Mouse (Mus musculus) MEL (cell line): ENCODE results near the gene Cldn13. TPM values are rescaled to one million over a fixed set of nuclear protein-coding genes. Genes with fewer than 3 reads are reported as not detected.

ENCODE experiments used
- DNase-seq: peaks from one replicate; pipeline ENCODE4 v3.0.0; 2011; ENCODE audit warnings: low read depth, low spot score
- H3K27ac ChIP-seq: 2 replicates; pipeline ENCODE4 v1.5.1; 2012; ENCODE audit warnings: low read depth, mild to moderate bottlenecking, control low read depth, low read length, moderate library complexity; ENCODE audit not compliant: control insufficient read depth
- H3K27me3 ChIP-seq, 2 experiments: fragments of 150-350 bp in 1 of 2; sonication (generic) in 1 of 2; 2 replicates each; pipeline ENCODE4 v1.6.1; 2012; ENCODE audit warnings: low read length in 2 of 2, mild to moderate bottlenecking in 2 of 2, improper control_type of control experiment in 1 of 2, moderate library complexity in 1 of 2; ENCODE audit not compliant: insufficient read depth in 2 of 2, control insufficient read depth in 1 of 2
- H3K36me3 ChIP-seq, 2 experiments: 2 replicates each; pipeline ENCODE4 v1.6.1; 2012 to 2014; ENCODE audit warnings: low read length in 2 of 2, improper control_type of control experiment in 1 of 2, inconsistent platforms in 1 of 2, mild to moderate bottlenecking in 1 of 2; ENCODE audit not compliant: insufficient read depth in 2 of 2, control insufficient read depth in 1 of 2
- H3K4me1 ChIP-seq, 2 experiments: fragments of 150-350 bp in 1 of 2; sonication (generic) in 1 of 2; 2 replicates each; pipeline ENCODE4 v1.6.1; 2012; ENCODE audit warnings: low read length in 2 of 2, improper control_type of control experiment in 1 of 2, mild to moderate bottlenecking in 1 of 2; ENCODE audit not compliant: insufficient read depth in 2 of 2, control insufficient read depth in 1 of 2
- H3K4me3 ChIP-seq, 2 experiments: fragments of 150-350 bp in 1 of 2; sonication (generic) in 1 of 2; 2 replicates each; pipeline ENCODE4 v1.5.1; 2012; ENCODE audit warnings: low read depth in 2 of 2, low read length in 2 of 2, mild to moderate bottlenecking in 2 of 2, moderate library complexity in 2 of 2, control low read depth in 1 of 2, improper control_type of control experiment in 1 of 2; ENCODE audit not compliant: control insufficient read depth in 1 of 2, insufficient read depth in 1 of 2
- H3K79me2 ChIP-seq: 2 replicates; pipeline ENCODE4 v1.6.1; 2012; ENCODE audit warnings: mild to moderate bottlenecking, low read length, moderate library complexity; ENCODE audit not compliant: control insufficient read depth, poor library complexity, insufficient read depth
- H3K9ac ChIP-seq: 2 replicates; pipeline ENCODE4 v1.6.1; 2012; ENCODE audit warnings: low read depth, mild to moderate bottlenecking, control low read depth, low read length, moderate library complexity; ENCODE audit not compliant: control insufficient read depth, poor library complexity, severe bottlenecking
- H3K9me3 ChIP-seq: fragments of 150-350 bp; sonication (generic); replicated peaks from 2 replicates; pipeline ENCODE4 v1.6.1; 2012; ENCODE audit warnings: mild to moderate bottlenecking, low read length, improper control_type of control experiment, moderate library complexity; ENCODE audit not compliant: insufficient read depth
- BHLHE40 ChIP-seq: IDR thresholded peaks from 2 replicates; pipeline ENCODE4 v1.6.1; 2012; ENCODE audit warnings: low read depth, mild to moderate bottlenecking, inconsistent platforms, low read length, improper control_type of control experiment, borderline replicate concordance
- CHD1 ChIP-seq: IDR thresholded peaks from 2 replicates; pipeline ENCODE4 v1.6.1; 2012; ENCODE audit warnings: low read depth, mild to moderate bottlenecking, inconsistent platforms, low read length, improper control_type of control experiment
- CHD2 ChIP-seq: IDR thresholded peaks from 2 replicates; pipeline ENCODE4 v1.6.1; 2011; ENCODE audit warnings: low read length, improper control_type of control experiment
- CTCF ChIP-seq, 3 experiments: IDR thresholded peaks in 2 of 3; conservative IDR thresholded peaks in 1 of 3; 2 replicates each; pipeline ENCODE4 v1.5.1; 2011 to 2012; ENCODE audit warnings: low read length in 3 of 3, low read depth in 2 of 3, mild to moderate bottlenecking in 2 of 3, improper control_type of control experiment in 1 of 3, inconsistent platforms in 1 of 3, mixed read lengths in 1 of 3, moderate library complexity in 1 of 3; ENCODE audit not compliant: control insufficient read depth in 1 of 3, insufficient read depth in 1 of 3, poor library complexity in 1 of 3, severe bottlenecking in 1 of 3
- E2F4 ChIP-seq: IDR thresholded peaks from 2 replicates; pipeline ENCODE4 v1.6.1; 2011; ENCODE audit warnings: low read depth, low read length, improper control_type of control experiment, borderline replicate concordance
- ETS1 ChIP-seq: IDR thresholded peaks from 2 replicates; pipeline ENCODE4 v1.6.1; 2012; ENCODE audit warnings: low read depth, mild to moderate bottlenecking, inconsistent platforms, low read length, improper control_type of control experiment, moderate library complexity
- HCFC1 ChIP-seq: IDR thresholded peaks from 2 replicates; pipeline ENCODE4 v1.6.1; 2012; ENCODE audit warnings: low read depth, mild to moderate bottlenecking, inconsistent platforms, low read length, improper control_type of control experiment, moderate library complexity
- JUND ChIP-seq: IDR thresholded peaks from 2 replicates; pipeline ENCODE4 v1.6.1; 2011; ENCODE audit warnings: low read depth, mild to moderate bottlenecking, improper control_type of control experiment, low read length
- KAT2A ChIP-seq: conservative IDR thresholded peaks from 2 replicates; pipeline ENCODE4 v1.6.1; 2012; ENCODE audit warnings: low read depth, low read length, improper control_type of control experiment, inconsistent platforms
- MAFK ChIP-seq: IDR thresholded peaks from 2 replicates; pipeline ENCODE4 v1.6.1; 2011; ENCODE audit warnings: low read depth, mild to moderate bottlenecking, low read length, improper control_type of control experiment, borderline replicate concordance
- MEF2A ChIP-seq: IDR thresholded peaks from 2 replicates; pipeline ENCODE4 v1.6.1; 2014; ENCODE audit warnings: low read depth, mild to moderate bottlenecking, inconsistent platforms, low read length, improper control_type of control experiment; ENCODE audit not compliant: poor library complexity, insufficient replicate concordance, severe bottlenecking; ENCODE audit errors: extremely low read depth
- MXI1 ChIP-seq: IDR thresholded peaks from 2 replicates; pipeline ENCODE4 v1.6.1; 2011; ENCODE audit warnings: mild to moderate bottlenecking, low read depth, low read length, improper control_type of control experiment
- MYB ChIP-seq: IDR thresholded peaks from 2 replicates; pipeline ENCODE4 v1.6.1; 2011; ENCODE audit warnings: mild to moderate bottlenecking, low read depth, low read length, improper control_type of control experiment
- MYC ChIP-seq: IDR thresholded peaks from 2 replicates; pipeline ENCODE4 v1.6.1; 2011; ENCODE audit warnings: low read depth, mild to moderate bottlenecking, low read length, improper control_type of control experiment, moderate library complexity
- NELFE ChIP-seq: IDR thresholded peaks from 2 replicates; pipeline ENCODE4 v1.6.1; 2011; ENCODE audit warnings: low read depth, low read length, improper control_type of control experiment
- NRF1 ChIP-seq: IDR thresholded peaks from 2 replicates; pipeline ENCODE4 v1.6.1; 2014; ENCODE audit warnings: low read depth, mild to moderate bottlenecking, inconsistent platforms, low read length, improper control_type of control experiment, moderate library complexity; ENCODE audit not compliant: poor library complexity, insufficient read depth, severe bottlenecking
- POLR2A ChIP-seq, 2 experiments: IDR thresholded peaks; 2 replicates each; pipeline ENCODE4 v1.6.1; 2011 to 2012; ENCODE audit warnings: low read length in 2 of 2, mild to moderate bottlenecking in 2 of 2, control low read depth in 1 of 2, improper control_type of control experiment in 1 of 2, low read depth in 1 of 2, moderate library complexity in 1 of 2; ENCODE audit not compliant: control insufficient read depth in 1 of 2, insufficient read depth in 1 of 2, poor library complexity in 1 of 2
- POLR2AphosphoS2 ChIP-seq: IDR thresholded peaks from 2 replicates; pipeline ENCODE4 v1.6.1; 2011; ENCODE audit warnings: low read length, improper control_type of control experiment
- RCOR1 ChIP-seq: IDR thresholded peaks from 2 replicates; pipeline ENCODE4 v1.6.1; 2012; ENCODE audit warnings: low read depth, mild to moderate bottlenecking, inconsistent platforms, low read length, improper control_type of control experiment
- SIN3A ChIP-seq: IDR thresholded peaks from 2 replicates; pipeline ENCODE4 v1.6.1; 2012; ENCODE audit warnings: low read length, improper control_type of control experiment, inconsistent platforms
- TAL1 ChIP-seq: IDR thresholded peaks from 2 replicates; pipeline ENCODE4 v1.6.1; 2012; ENCODE audit warnings: mild to moderate bottlenecking, inconsistent platforms, low read length, moderate library complexity, mixed read lengths
- TBP ChIP-seq: IDR thresholded peaks from 2 replicates; pipeline ENCODE4 v1.8.0; 2011; ENCODE audit warnings: low read depth, low read length, improper control_type of control experiment
- TCF12 ChIP-seq: IDR thresholded peaks from 2 replicates; pipeline ENCODE4 v1.6.1; 2014; ENCODE audit warnings: low read depth, mild to moderate bottlenecking, inconsistent platforms, low read length, improper control_type of control experiment, moderate library complexity
- UBTF ChIP-seq: IDR thresholded peaks from 2 replicates; pipeline ENCODE4 v1.6.1; 2012; ENCODE audit warnings: low read depth, mild to moderate bottlenecking, inconsistent platforms, low read length, improper control_type of control experiment, moderate library complexity, borderline replicate concordance; ENCODE audit not compliant: insufficient read depth
- USF2 ChIP-seq, 2 experiments: IDR thresholded peaks; 2 replicates each; pipeline ENCODE4 v1.6.1; 2011 to 2012; ENCODE audit warnings: improper control_type of control experiment in 2 of 2, low read length in 2 of 2, borderline replicate concordance in 1 of 2, inconsistent platforms in 1 of 2, low read depth in 1 of 2, mild to moderate bottlenecking in 1 of 2; ENCODE audit not compliant: insufficient read depth in 1 of 2
- ZC3H11A ChIP-seq: IDR thresholded peaks from 2 replicates; pipeline ENCODE4 v1.6.1; 2012; ENCODE audit warnings: low read depth, mild to moderate bottlenecking, inconsistent platforms, low read length, improper control_type of control experiment
- ZKSCAN1 ChIP-seq: IDR thresholded peaks from 2 replicates; pipeline ENCODE4 v1.6.1; 2012; ENCODE audit warnings: low read depth, mild to moderate bottlenecking, inconsistent platforms, low read length, improper control_type of control experiment, moderate library complexity
- ZMIZ1 ChIP-seq: IDR thresholded peaks from 2 replicates; pipeline ENCODE4 v1.6.1; 2012; ENCODE audit warnings: low read depth, mild to moderate bottlenecking, inconsistent platforms, low read length, improper control_type of control experiment, moderate library complexity
- polyA plus RNA-seq, 2 experiments: library from polyadenylated mRNA; stranded (reverse) in 1 of 2; unstranded in 1 of 2; fragments of >175 nt in 1 of 2; fragments of >200 nt in 1 of 2; gene quantifications; 2 replicates each; pipeline versions ENCODE4 v1.2.1 to v1.2.4; 2012; ENCODE audit warnings: low replicate concordance in 2 of 2, low read depth in 1 of 2; ENCODE audit not compliant: insufficient read length in 2 of 2, insufficient read depth in 1 of 2, missing spikeins in 1 of 2
- total RNA-seq: library from RNA; depleted of rRNA; stranded (reverse); fragments of 300-350 nt; gene quantifications from 2 replicates; pipeline ENCODE4 v1.2.3, GENCODE M21; 2012

Gene Cldn13
- total and polyA plus RNA-seq, 3 experiments = 5.7 to 13.1 TPM; not detected in 1

DNA sequence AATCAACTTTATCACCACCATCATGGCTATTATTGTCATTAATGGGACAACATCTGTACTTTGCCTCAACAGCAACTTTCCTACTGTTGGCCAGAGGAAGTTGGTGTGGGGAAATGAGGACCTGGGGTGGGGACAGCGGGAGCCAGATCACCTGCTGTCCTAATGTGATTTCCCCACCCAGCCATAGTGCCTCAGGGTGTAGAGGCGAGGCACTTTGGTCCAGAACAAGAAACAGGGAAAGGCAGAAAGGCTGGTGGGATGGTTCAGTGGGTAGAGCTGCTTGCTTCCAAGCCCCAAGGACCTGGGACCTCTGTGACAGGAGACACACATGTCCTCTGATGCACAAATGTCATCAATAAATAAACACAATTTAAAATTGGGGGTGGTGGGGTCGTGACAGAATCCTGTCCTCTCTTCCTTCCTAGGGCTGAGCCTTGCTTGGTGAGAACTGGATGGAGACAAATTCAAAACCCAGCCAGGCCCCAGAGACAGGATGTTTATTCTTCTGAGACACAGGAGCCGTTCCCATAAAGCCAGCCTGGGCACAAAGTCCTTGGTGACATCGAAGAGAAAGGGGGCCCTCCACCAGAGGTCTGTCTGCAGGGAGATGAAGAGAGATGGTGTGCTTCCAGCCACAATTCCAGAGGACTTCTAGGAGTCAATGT lies 32.2 kb upstream of the Cldn13 start:
- Histone ChIP-seq H3K9me3 (no peaks in the 10 kb centered on the region), H3K79me2 (no peaks in the 10 kb centered on the region), H3K27me3 (peaks cover 0 to 6% of the 10 kb centered on the region in 2 experiments; a peak in 3 of 4 replicates), H3K4me1 (no peaks in the 10 kb centered on the region), H3K4me3 (no peak overlapping the region)
- TF ChIP-seq TCF12 (no peak), TAL1 (no peak), MEF2A (no peak), ZKSCAN1 (no peak), NELFE (no peak), BHLHE40 (no peak), E2F4 (no peak), POLR2A (IDR thresholded peaks at IDR 0.05; ENCODE audit: control insufficient read depth in 1 of 2, insufficient read depth in 1 of 2, low read depth in 1 of 2, low read length in 2 of 2, poor library complexity in 1 of 2) (no peak), TBP (no peak), MYC (no peak), MXI1 (no peak), USF2 (IDR thresholded peaks at IDR 0.05; ENCODE audit: borderline replicate concordance in 1 of 2, insufficient read depth in 1 of 2, low read depth in 1 of 2, low read length in 2 of 2) (no peak), CHD1 (no peak), KAT2A (no peak), JUND (no peak), MAFK (no peak), ETS1 (no peak), UBTF (no peak), SIN3A (no peak), CTCF (IDR thresholded peaks at IDR 0.05 in 2 of 3, conservative IDR thresholded peaks at IDR 0.05 in 1 of 3; ENCODE audit: control insufficient read depth in 1 of 3, insufficient read depth in 1 of 3, low read depth in 2 of 3, low read length in 3 of 3, poor library complexity in 1 of 3, severe bottlenecking in 1 of 3) (no peak)
- TF ChIP-seq, all 39 proteins: peak for 0
- Histone ChIP-seq H3K9ac (no peak overlapping the region), H3K36me3 (no peaks in the 10 kb centered on the region), H3K27ac (no peak overlapping the region)
- no peak for DNase-seq

GRCm38 (mm10) chr5:134946857-134947255 lies 31.5 kb upstream of the Cldn13 start, which contains the start of gene Cldn4:
Cldn4 (minus strand) TSS chr5:134946934.
- Histone ChIP-seq H3K27me3 (peaks cover 0 to 6% of the 10 kb centered on the region in 2 experiments; a peak in 3 of 4 replicates), H3K9ac (no peak within 1 kb of the TSS), H3K4me1 (no peaks in the 10 kb centered on the region), H3K36me3 (no peaks in the 10 kb centered on the region), H3K9me3 (no peaks in the 10 kb centered on the region), H3K4me3 (no peak within 1 kb of the TSS), H3K79me2 (no peaks in the 10 kb centered on the region), H3K27ac (no peak within 1 kb of the TSS)
- no peak for DNase-seq
- no peak for TF ChIP-seq MYB
- TF ChIP-seq NRF1 = no peak
- TF ChIP-seq SIN3A = no peak
- no peak for TF ChIP-seq CHD1
- TF ChIP-seq POLR2AphosphoS2 = no peak
- TF ChIP-seq RCOR1 = no peak
- no peak for TF ChIP-seq ZMIZ1
- no peak for TF ChIP-seq ZC3H11A
- TF ChIP-seq ETS1 = no peak
- TF ChIP-seq HCFC1 = no peak
- TF ChIP-seq MAFK = no peak
- no peak for TF ChIP-seq TAL1
- no peak for TF ChIP-seq KAT2A
- TF ChIP-seq TCF12 = no peak
- TF ChIP-seq MXI1 = no peak
- TF ChIP-seq CHD2 = no peak
- TF ChIP-seq UBTF = no peak
